Mouse (Mus musculus): ENCODE results near the gene Park7. TPM values are rescaled to one million over a fixed set of nuclear protein-coding genes. Genes with fewer than 3 reads are reported as not detected.

Park7 gene
- 315 and 354 TPM in 2 replicates for polyA plus RNA-seq (2012)

GRCm38 (mm10) chr4:150914290-150914733 lies at the start of gene Park7, which contains the start of gene Tnfrsf9:
Gene Park7, minus strand, starts transcription at chr4:150914437.
Gene Tnfrsf9, plus strand, starts transcription at chr4:150914562.

GRCm38 (mm10) chr4:150853680-150854461 lies 60.4 kb downstream of the Park7 start, which contains the start of gene Errfi1:
Gene Errfi1, plus strand, starts transcription at chr4:150853919.

Other genes starting within 250 kb of the Park7 start
- 2.8 and 4.2 TPM in 2 replicates for gene Errfi1, start 60.5 kb downstream of the Park7 start, polyA plus RNA-seq (2012)
- gene Tnfrsf9, start 125 bp upstream of the Park7 start, polyA plus RNA-seq (2012), result 0.12 and 0.13 TPM in 2 replicates
- not detected in 2 replicates for gene Uts2, start 82.7 kb upstream of the Park7 start, polyA plus RNA-seq (2012)
- gene Per3, start 130.2 kb upstream of the Park7 start, polyA plus RNA-seq (2012), result 9.2 and 9.6 TPM in 2 replicates
- gene Vamp3, start 143.5 kb upstream of the Park7 start, polyA plus RNA-seq (2012), result 3.9 and 6.9 TPM in 2 replicates
- gene Gm13090, start 175.1 kb upstream of the Park7 start, polyA plus RNA-seq (2012), result not detected in 2 replicates

Measured in megakaryocyte-erythroid progenitor cell, adult 5 weeks (primary cell).